Mouse (Mus musculus) layer of hippocampus, postnatal 25 days (tissue): ENCODE results near the gene Basp1. TPM values are rescaled to one million over a fixed set of nuclear protein-coding genes. Genes with fewer than 3 reads are reported as not detected.
A peak's percentile ranks its signal among the peaks of the same experiment; 100 is the strongest.

Source experiments
- DNase-seq, 2 experiments: peaks; one replicate each; pipeline ENCODE4 v3.0.0; 2022; ENCODE audit warnings: mixed read lengths in 2 of 2, low spot score in 1 of 2; ENCODE audit errors: extremely low spot score in 1 of 2
- total RNA-seq, 2 experiments: library from RNA; stranded (reverse); gene quantifications; 2 replicates each; pipeline ENCODE4 v1.2.3; 2021

The Basp1 gene
- total RNA-seq, 2 experiments from 2014 or later: 666 to 703 TPM

GRCm38 (mm10) chr15:25365503-25365902 lies 48.1 kb downstream of the Basp1 start:
- no peak for DNase-seq

GRCm38 (mm10) chr15:25364819-25365463 lies 48.6 kb downstream of the Basp1 start:
- DNase-seq: no peak

- DNase-seq: peak in 1 of 2 experiments; percentile 21
Observed at GRCm38 (mm10) chr15:25364160-25364818, 49.3 kb downstream of the Basp1 start.

GRCm38 (mm10) chr15:25363636-25364035 lies 49.9 kb downstream of the Basp1 start:
- no peak for DNase-seq

GRCm38 (mm10) chr15:25360825-25361224 lies 52.7 kb downstream of the Basp1 start:
- no peak for DNase-seq

- peak in 1 of 2 experiments; percentile 16 for DNase-seq
Observed at GRCm38 (mm10) chr15:25358680-25359097, 54.9 kb downstream of the Basp1 start.

GRCm38 (mm10) chr15:25355339-25355738 lies 58.2 kb downstream of the Basp1 start:
- DNase-seq: no peak

GRCm38 (mm10) chr15:25354738-25355137 lies 58.8 kb downstream of the Basp1 start:
- DNase-seq: no peak

- no peak for DNase-seq
Observed at GRCm38 (mm10) chr15:25353498-25353897, 60.1 kb downstream of the Basp1 start.

GRCm38 (mm10) chr15:25343263-25343662 lies 70.3 kb downstream of the Basp1 start:
- DNase-seq: no peak

- DNase-seq: no peak
Observed at GRCm38 (mm10) chr15:25335277-25335676, 78.3 kb downstream of the Basp1 start.

GRCm38 (mm10) chr15:25331877-25332445 lies 81.6 kb downstream of the Basp1 start:
- DNase-seq: no peak

- no peak for DNase-seq
Observed at GRCm38 (mm10) chr15:25330946-25331345, 82.6 kb downstream of the Basp1 start.

- no peak for DNase-seq
Observed at GRCm38 (mm10) chr15:25322601-25323000, 91.0 kb downstream of the Basp1 start.

- no peak for DNase-seq
Observed at GRCm38 (mm10) chr15:25322111-25322510, 91.5 kb downstream of the Basp1 start.

- DNase-seq: no peak
Observed at GRCm38 (mm10) chr15:25321636-25322035, 91.9 kb downstream of the Basp1 start.

- no peak for DNase-seq
Observed at GRCm38 (mm10) chr15:25314471-25314870, 99.1 kb downstream of the Basp1 start.

Other genes starting within 250 kb of the Basp1 start
- 10 to 100 TPM; 49.1 to 55.9 TPM for gene Myo10, start 208.8 kb upstream of the Basp1 start, total RNA-seq